Mouse (Mus musculus) cerebellum, postnatal 36 days (tissue): Measurements from ENCODE around the gene Srsf3.
"Not testable (repeated sequence)": the region's sequence is repeated elsewhere in the genome, so short reads cannot be mapped to it uniquely, and the experiment has no call there.

Experiments
- DNase-seq, 2 experiments: peaks; one replicate each; pipeline ENCODE4 v3.0.0; 2021 to 2022; ENCODE audit warnings: mixed read lengths in 2 of 2

Srsf3 gene

GRCm38 (mm10) chr17:29032274-29033069 lies at the start of gene Srsf3:
Gene Srsf3, plus strand, starts transcription at chr17:29032628.
- peak; percentile 99 for DNase-seq

- DNase-seq, result no peak
These were observed 47.6 kb upstream of the Srsf3 start for GRCm38 (mm10) chr17:28984724-28985420.

GRCm38 (mm10) chr17:28986833-28987232 lies 45.6 kb upstream of the Srsf3 start:
- peak in 1 of 2 experiments; percentile 21 for DNase-seq

GRCm38 (mm10) chr17:28987713-28988112 lies 44.7 kb upstream of the Srsf3 start:
- DNase-seq, result peak in 1 of 2 experiments; percentile 17

GRCm38 (mm10) chr17:28988291-28988690 lies 44.1 kb upstream of the Srsf3 start:
- no peak for DNase-seq

- DNase-seq, result no peak
These were observed 43.4 kb upstream of the Srsf3 start for GRCm38 (mm10) chr17:28988996-28989395.

- DNase-seq, result no peak
These were observed 42.4 kb upstream of the Srsf3 start for GRCm38 (mm10) chr17:28990060-28990459.

- DNase-seq, result no peak
These were observed 41.1 kb upstream of the Srsf3 start for GRCm38 (mm10) chr17:28991286-28991685.

- DNase-seq, result peak; percentile 11 to 20
These were observed 40.3 kb upstream of the Srsf3 start for GRCm38 (mm10) chr17:28992105-28992504.

GRCm38 (mm10) chr17:28993004-28993403 lies 39.4 kb upstream of the Srsf3 start:
- not testable (repeated sequence) for DNase-seq

- no peak for DNase-seq
These were observed 37.8 kb upstream of the Srsf3 start for GRCm38 (mm10) chr17:28994615-28995014.

GRCm38 (mm10) chr17:29000465-29000864 lies 32.0 kb upstream of the Srsf3 start:
- DNase-seq, result no peak

- DNase-seq, result no peak
These were observed 28.7 kb upstream of the Srsf3 start for GRCm38 (mm10) chr17:29003740-29004139.

GRCm38 (mm10) chr17:29005002-29005401 lies 27.4 kb upstream of the Srsf3 start:
- no peak for DNase-seq

GRCm38 (mm10) chr17:29006812-29007211 lies 25.6 kb upstream of the Srsf3 start:
- no peak for DNase-seq

- no peak for DNase-seq
These were observed 25.2 kb upstream of the Srsf3 start for GRCm38 (mm10) chr17:29007243-29007640.

GRCm38 (mm10) chr17:29007641-29008325 lies 24.6 kb upstream of the Srsf3 start, which contains the start of gene Stk38:
Gene Stk38, minus strand, starts transcription at chr17:29007995.
- DNase-seq, result peak; percentile 90 to 91

GRCm38 (mm10) chr17:29008326-29008650 lies 24.1 kb upstream of the Srsf3 start:
- DNase-seq, result no peak

GRCm38 (mm10) chr17:29009181-29009580 lies 23.2 kb upstream of the Srsf3 start:
- no peak for DNase-seq

- no peak for DNase-seq
These were observed 18.2 kb upstream of the Srsf3 start for GRCm38 (mm10) chr17:29014235-29014634.

GRCm38 (mm10) chr17:29015638-29016037 lies 16.8 kb upstream of the Srsf3 start:
- DNase-seq, result peak; percentile 22 to 31

GRCm38 (mm10) chr17:29016705-29017104 lies 15.7 kb upstream of the Srsf3 start:
- no peak for DNase-seq

GRCm38 (mm10) chr17:29018292-29018984 lies 14.0 kb upstream of the Srsf3 start:
- no peak for DNase-seq
